Mouse (Mus musculus): ENCODE measurements around the gene Zfp536. TPM values are rescaled to one million over a fixed set of nuclear protein-coding genes. Genes with fewer than 3 reads are reported as not detected.

Zfp536 gene
- polyA plus RNA-seq, 1 experiment: 0.81 TPM

- no peaks in the 10 kb centered on the region for H3K36me3 ChIP-seq (ENCODE audit: control insufficient read depth, insufficient read depth, low read length)
- no peaks in the 10 kb centered on the region for H3K4me1 ChIP-seq (ENCODE audit: control insufficient read depth, insufficient read depth, insufficient read length, low read length)
- H3K27me3 ChIP-seq (ENCODE audit: control insufficient read depth, insufficient read depth, low read length): no peaks in the 10 kb centered on the region
- WGBS: 78% methylated on average over 1 of the region's 1 CpGs
- H3K4me3 ChIP-seq (ENCODE audit: low read depth, low read length): no peak overlapping the region
- no peak overlapping the region for H3K27ac ChIP-seq (ENCODE audit: insufficient read depth, low read depth, low read length)
- TF ChIP-seq CTCF (IDR thresholded peaks at IDR 0.05; ENCODE audit: extremely low read depth, insufficient read length, insufficient replicate concordance, low read depth, low read length) (no peak), POLR2A (IDR thresholded peaks at IDR 0.05; ENCODE audit: low read depth, low read length) (no peak)
These were observed 20.4 kb downstream of the Zfp536 start for GRCm38 (mm10) chr7:37753024-37753423.

DNA sequence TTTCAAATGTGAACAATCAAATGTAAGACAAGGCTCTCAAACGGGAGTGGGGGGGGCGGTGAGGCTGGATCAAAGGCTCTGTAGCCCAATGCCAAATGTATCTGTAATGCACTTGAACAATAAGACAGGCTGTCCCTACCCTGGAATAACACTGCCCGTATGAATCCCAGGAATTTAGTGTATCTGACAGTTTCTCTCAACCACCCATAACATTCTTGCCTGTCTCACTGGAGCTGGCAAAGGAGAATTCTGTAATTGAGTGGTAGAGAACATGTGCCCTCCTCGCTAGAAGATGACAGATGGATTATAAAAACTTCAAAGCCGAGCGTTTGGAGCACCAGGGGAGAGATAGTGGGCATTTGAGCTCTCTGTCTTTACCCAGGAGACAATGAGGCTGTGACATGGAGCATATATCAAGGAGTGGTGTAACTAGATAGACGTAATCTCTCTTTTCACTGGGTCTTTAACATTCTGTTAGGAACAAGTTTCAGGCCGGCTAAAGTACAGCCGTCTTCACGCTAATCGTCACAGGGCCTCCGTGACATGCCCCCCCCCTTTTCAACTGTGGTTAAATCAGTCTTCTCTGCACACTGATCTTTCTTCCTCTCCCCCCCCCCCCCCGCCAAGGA is 27.2 kb downstream of the Zfp536 start:
- H3K27ac ChIP-seq (ENCODE audit: insufficient read depth, low read depth, low read length): no peak overlapping the region
- H3K4me3 ChIP-seq (ENCODE audit: low read depth, low read length): no peak overlapping the region
- no peaks in the 10 kb centered on the region for H3K36me3 ChIP-seq (ENCODE audit: control insufficient read depth, insufficient read depth, low read length)
- no peaks in the 10 kb centered on the region for H3K4me1 ChIP-seq (ENCODE audit: control insufficient read depth, insufficient read depth, insufficient read length, low read length)
- 43% methylated on average over 13 of the region's 13 CpGs for WGBS
- no peaks in the 10 kb centered on the region for H3K27me3 ChIP-seq (ENCODE audit: control insufficient read depth, insufficient read depth, low read length)
- TF ChIP-seq CTCF (IDR thresholded peaks at IDR 0.05; ENCODE audit: extremely low read depth, insufficient read length, insufficient replicate concordance, low read depth, low read length): no peak
- TF ChIP-seq POLR2A (IDR thresholded peaks at IDR 0.05; ENCODE audit: low read depth, low read length): no peak

GRCm38 (mm10) chr7:37743350-37743749 is 30.1 kb downstream of the Zfp536 start:
- Histone ChIP-seq H3K27me3 (ENCODE audit: control insufficient read depth, insufficient read depth, low read length) (no peaks in the 10 kb centered on the region), H3K27ac (ENCODE audit: insufficient read depth, low read depth, low read length) (no peak overlapping the region), H3K4me3 (ENCODE audit: low read depth, low read length) (no peak overlapping the region), H3K4me1 (ENCODE audit: control insufficient read depth, insufficient read depth, insufficient read length, low read length) (no peaks in the 10 kb centered on the region), H3K36me3 (ENCODE audit: control insufficient read depth, insufficient read depth, low read length) (no peaks in the 10 kb centered on the region)
- 67% methylated on average over 8 of the region's 8 CpGs for WGBS
- TF ChIP-seq POLR2A (IDR thresholded peaks at IDR 0.05; ENCODE audit: low read depth, low read length): no peak
- no peak for TF ChIP-seq CTCF (IDR thresholded peaks at IDR 0.05; ENCODE audit: extremely low read depth, insufficient read length, insufficient replicate concordance, low read depth, low read length)

DNA sequence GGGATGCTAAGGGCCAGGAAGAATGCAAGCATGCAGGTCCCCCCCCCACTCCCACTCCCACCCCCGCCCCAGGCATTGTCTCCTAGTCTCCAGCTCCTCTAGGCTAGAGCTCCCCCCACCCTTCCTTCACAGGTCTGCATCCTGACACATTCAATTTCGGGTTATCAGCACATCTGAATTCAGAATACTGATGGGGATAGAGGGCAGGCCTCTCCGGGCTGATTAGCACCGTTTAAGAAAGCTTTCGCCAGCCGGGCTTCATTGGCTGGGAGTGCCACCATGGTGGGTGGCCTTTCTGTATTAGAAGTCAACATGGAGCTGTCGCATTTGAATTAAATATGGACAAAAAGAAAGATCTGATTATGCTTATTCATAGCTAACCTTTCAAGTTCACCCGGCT is 36.2 kb downstream of the Zfp536 start:
- 51% methylated on average over 8 of the region's 8 CpGs for WGBS
- Histone ChIP-seq H3K27me3 (ENCODE audit: control insufficient read depth, insufficient read depth, low read length) (no peaks in the 10 kb centered on the region), H3K27ac (ENCODE audit: insufficient read depth, low read depth, low read length) (no peak overlapping the region), H3K4me3 (ENCODE audit: low read depth, low read length) (no peak overlapping the region), H3K4me1 (ENCODE audit: control insufficient read depth, insufficient read depth, insufficient read length, low read length) (no peaks in the 10 kb centered on the region), H3K36me3 (ENCODE audit: control insufficient read depth, insufficient read depth, low read length) (no peaks in the 10 kb centered on the region)
- TF ChIP-seq POLR2A (IDR thresholded peaks at IDR 0.05; ENCODE audit: low read depth, low read length) (no peak), CTCF (IDR thresholded peaks at IDR 0.05; ENCODE audit: extremely low read depth, insufficient read length, insufficient replicate concordance, low read depth, low read length) (no peak)

GRCm38 (mm10) chr7:37736413-37736720 is 37.1 kb downstream of the Zfp536 start:
- Histone ChIP-seq H3K36me3 (ENCODE audit: control insufficient read depth, insufficient read depth, low read length) (no peaks in the 10 kb centered on the region), H3K27me3 (ENCODE audit: control insufficient read depth, insufficient read depth, low read length) (no peaks in the 10 kb centered on the region), H3K27ac (ENCODE audit: insufficient read depth, low read depth, low read length) (no peak overlapping the region), H3K4me3 (ENCODE audit: low read depth, low read length) (no peak overlapping the region), H3K4me1 (ENCODE audit: control insufficient read depth, insufficient read depth, insufficient read length, low read length) (no peaks in the 10 kb centered on the region)
- TF ChIP-seq CTCF (IDR thresholded peaks at IDR 0.05; ENCODE audit: extremely low read depth, insufficient read length, insufficient replicate concordance, low read depth, low read length) (no peak), POLR2A (IDR thresholded peaks at IDR 0.05; ENCODE audit: low read depth, low read length) (no peak)
- 34% methylated on average over 4 of the region's 4 CpGs for WGBS

GRCm38 (mm10) chr7:37735707-37736412 is 37.6 kb downstream of the Zfp536 start:
- Histone ChIP-seq H3K36me3 (ENCODE audit: control insufficient read depth, insufficient read depth, low read length) (no peaks in the 10 kb centered on the region), H3K27me3 (ENCODE audit: control insufficient read depth, insufficient read depth, low read length) (no peaks in the 10 kb centered on the region), H3K27ac (ENCODE audit: insufficient read depth, low read depth, low read length) (no peak overlapping the region), H3K4me3 (ENCODE audit: low read depth, low read length) (no peak overlapping the region), H3K4me1 (ENCODE audit: control insufficient read depth, insufficient read depth, insufficient read length, low read length) (no peaks in the 10 kb centered on the region)
- 59% methylated on average over 7 of the region's 7 CpGs for WGBS
- TF ChIP-seq CTCF (IDR thresholded peaks at IDR 0.05; ENCODE audit: extremely low read depth, insufficient read length, insufficient replicate concordance, low read depth, low read length) (no peak), POLR2A (IDR thresholded peaks at IDR 0.05; ENCODE audit: low read depth, low read length) (no peak)

- Histone ChIP-seq H3K36me3 (ENCODE audit: control insufficient read depth, insufficient read depth, low read length) (no peaks in the 10 kb centered on the region), H3K4me1 (ENCODE audit: control insufficient read depth, insufficient read depth, insufficient read length, low read length) (no peaks in the 10 kb centered on the region), H3K27me3 (ENCODE audit: control insufficient read depth, insufficient read depth, low read length) (no peaks in the 10 kb centered on the region), H3K27ac (ENCODE audit: insufficient read depth, low read depth, low read length) (no peak overlapping the region), H3K4me3 (ENCODE audit: low read depth, low read length) (no peak overlapping the region)
- WGBS: 70% methylated on average over 6 of the region's 6 CpGs
- TF ChIP-seq POLR2A (IDR thresholded peaks at IDR 0.05; ENCODE audit: low read depth, low read length) (no peak), CTCF (IDR thresholded peaks at IDR 0.05; ENCODE audit: extremely low read depth, insufficient read length, insufficient replicate concordance, low read depth, low read length) (no peak)
These were observed 38.3 kb downstream of the Zfp536 start for GRCm38 (mm10) chr7:37735101-37735500.
